Mouse (Mus musculus) hindbrain, embryonic 13.5 days (tissue): ENCODE measurements around the gene Zfp536. TPM values are rescaled to one million over a fixed set of nuclear protein-coding genes. Genes with fewer than 3 reads are reported as not detected.
A peak's percentile ranks its signal among the peaks of the same experiment; 100 is the strongest.

Source experiments
- ATAC-seq: fragments of 200-750 bp; cut with Nextera tagmentation; 2 replicates; pipeline ENCODE4 v1.8.0; 2017; ENCODE audit warnings: moderate TSS enrichment; ENCODE audit not compliant: low FRiP score
- H3K27ac ChIP-seq: fragments of 300-500 bp; sonication (generic); 2 replicates; pipeline ENCODE4 v1.5.1; 2015; ENCODE audit warnings: inconsistent platforms, mild to moderate bottlenecking, moderate library complexity
- H3K27me3 ChIP-seq: fragments of 300-500 bp; sonication (generic); 2 replicates; pipeline ENCODE4 v1.6.1; 2015; ENCODE audit warnings: mild to moderate bottlenecking, inconsistent platforms
- H3K36me3 ChIP-seq: fragments of 300-500 bp; sonication (generic); 2 replicates; pipeline ENCODE4 v1.6.1; 2015; ENCODE audit warnings: mild to moderate bottlenecking, inconsistent platforms
- H3K4me1 ChIP-seq: fragments of 300-500 bp; sonication (generic); replicated peaks from 2 replicates; pipeline ENCODE4 v1.6.1; 2015; ENCODE audit warnings: inconsistent platforms
- H3K4me2 ChIP-seq: fragments of 300-500 bp; sonication (generic); 2 replicates; pipeline ENCODE4 v1.6.1; 2015; ENCODE audit warnings: inconsistent platforms, mild to moderate bottlenecking, moderate library complexity
- H3K4me3 ChIP-seq: fragments of 300-500 bp; sonication (generic); 2 replicates; pipeline ENCODE4 v1.5.1; 2015; ENCODE audit warnings: mild to moderate bottlenecking, inconsistent platforms
- H3K9ac ChIP-seq: fragments of 300-500 bp; sonication (generic); 2 replicates; pipeline ENCODE4 v1.6.1; 2015; ENCODE audit warnings: mild to moderate bottlenecking, inconsistent platforms
- H3K9me3 ChIP-seq: fragments of 300-500 bp; sonication (generic); 2 replicates; pipeline ENCODE4 v1.6.1; 2016; ENCODE audit warnings: inconsistent platforms
- WGBS: fragments of 180-500 bp; shearing (Covaris S2); methylation state at CpG from one replicate; pipeline ENCODE4 v1.1.7; 2015; 5-methylcytosine and 5-hydroxymethylcytosine counted together
- polyA plus RNA-seq: library from polyadenylated mRNA; unstranded; fragments of >200 nt; fragmentation: Nextera tagmentation; extraction: Ambion mirVana; gene quantifications from 2 replicates; pipeline ENCODE4 v1.2.1, GENCODE M21; 2015

The Zfp536 gene
- polyA plus RNA-seq = 50.9 and 51.4 TPM in 2 replicates

- H3K27ac ChIP-seq = peak within 1 kb of the TSS; percentile 94
These were observed at the start of gene Zfp536 for GRCm38 (mm10) chr7:37773312-37773702. Gene Zfp536, minus strand, starts transcription at chr7:37773641.

DNA sequence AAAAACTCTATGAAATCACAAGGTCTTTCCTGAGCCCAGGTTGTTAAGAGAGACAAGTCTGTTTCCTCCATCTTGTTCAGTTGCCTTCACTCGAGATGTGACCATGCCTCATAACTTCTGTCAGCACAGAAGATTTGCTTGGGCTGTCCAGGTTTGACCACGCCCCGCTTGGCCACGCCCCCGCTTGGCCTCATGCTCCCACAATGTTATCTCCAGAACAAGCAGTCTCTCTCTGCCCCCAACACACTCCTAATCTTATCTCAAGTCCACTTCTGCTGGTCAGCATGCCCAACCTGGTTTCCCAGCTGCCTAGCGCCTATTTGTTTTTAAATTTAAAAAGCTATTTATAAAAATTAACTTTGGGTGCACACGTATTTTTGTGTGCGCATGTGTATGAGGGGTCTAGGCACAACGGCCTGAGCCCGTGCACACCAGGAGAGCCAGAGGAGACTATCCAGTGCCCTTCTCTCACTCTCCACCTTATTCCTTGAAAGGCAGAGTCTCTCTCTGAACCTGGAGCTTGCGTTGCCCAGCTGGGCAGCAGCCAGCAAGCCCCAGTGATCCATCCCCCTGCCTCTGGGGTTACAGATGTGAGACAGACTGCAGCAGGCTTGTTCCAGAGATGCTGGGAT is 47.3 kb upstream of the Zfp536 start:
- H3K9ac ChIP-seq = no peak overlapping the region
- ATAC-seq = no peak
- H3K4me1 ChIP-seq = no peaks in the 10 kb centered on the region
- no peaks in the 10 kb centered on the region for H3K9me3 ChIP-seq
- WGBS = 88% methylated on average over 11 of the region's 11 CpGs
- no peak overlapping the region for H3K4me2 ChIP-seq
- H3K36me3 ChIP-seq = no peaks in the 10 kb centered on the region
- no peak overlapping the region for H3K27ac ChIP-seq
- H3K27me3 ChIP-seq = no peaks in the 10 kb centered on the region
- H3K4me3 ChIP-seq = no peak overlapping the region

More at GRCm38 (mm10) chr7:37773312-37773702, at the start of gene Zfp536:
- ATAC-seq = no peak
- peaks cover 27% of the 10 kb centered on the region for H3K4me1 ChIP-seq
- peak within 1 kb of the TSS; percentile 92 for H3K4me2 ChIP-seq
- H3K9me3 ChIP-seq = no peaks in the 10 kb centered on the region
- H3K9ac ChIP-seq = peak within 1 kb of the TSS; percentile 84
- H3K36me3 ChIP-seq = no peaks in the 10 kb centered on the region
- WGBS = under 1% methylated on average over 27 of the region's 27 CpGs
- peak within 1 kb of the TSS; percentile 65 for H3K4me3 ChIP-seq
- peaks cover 17% of the 10 kb centered on the region; the same call in 1 of the 2 replicates for H3K27me3 ChIP-seq

DNA sequence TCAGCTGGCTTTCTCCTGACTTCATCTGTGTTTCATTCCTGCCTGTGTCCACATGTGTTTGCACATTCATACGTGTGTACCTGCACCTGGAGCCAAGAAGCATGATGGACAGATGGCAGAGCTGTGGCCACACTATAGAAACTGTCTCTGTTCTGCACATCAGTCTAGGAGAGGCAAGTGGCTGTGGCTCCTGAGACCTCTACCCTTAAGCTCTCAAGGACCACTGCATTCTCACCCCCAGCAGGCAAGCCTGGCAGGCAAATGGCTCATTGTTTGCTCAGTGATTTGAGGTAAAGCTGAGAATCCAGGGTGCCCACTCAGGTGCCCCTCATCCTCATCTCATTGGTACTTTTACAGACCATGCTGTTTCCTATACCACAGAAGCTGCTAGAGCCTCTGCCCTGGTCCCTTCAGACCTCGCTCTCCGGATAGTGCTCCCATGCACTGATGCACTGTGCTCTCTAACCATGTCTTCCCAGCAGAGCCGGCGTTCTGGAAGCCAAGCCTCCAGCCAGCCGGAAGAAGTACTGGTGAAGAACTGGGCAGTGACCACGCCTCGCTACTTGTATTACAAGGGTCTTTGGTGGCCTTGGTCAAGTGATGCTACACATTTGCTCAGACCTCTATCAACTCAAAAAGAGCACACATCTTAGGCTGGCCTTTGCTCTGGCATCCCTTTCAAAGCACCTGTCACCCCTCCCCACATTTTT is 45.3 kb upstream of the Zfp536 start:
- H3K4me1 ChIP-seq = no peaks in the 10 kb centered on the region
- no peaks in the 10 kb centered on the region for H3K36me3 ChIP-seq
- no peaks in the 10 kb centered on the region for H3K9me3 ChIP-seq
- no peak overlapping the region for H3K9ac ChIP-seq
- ATAC-seq = no peak
- WGBS = 81% methylated on average over 8 of the region's 8 CpGs
- H3K4me2 ChIP-seq = no peak overlapping the region
- H3K27ac ChIP-seq = no peak overlapping the region
- no peaks in the 10 kb centered on the region for H3K27me3 ChIP-seq
- no peak overlapping the region for H3K4me3 ChIP-seq

- H3K4me2 ChIP-seq = no peak overlapping the region
- WGBS = 94% methylated on average over 7 of the region's 7 CpGs
- H3K27me3 ChIP-seq = no peaks in the 10 kb centered on the region
- H3K4me3 ChIP-seq = no peak overlapping the region
- no peak overlapping the region for H3K27ac ChIP-seq
- H3K36me3 ChIP-seq = no peaks in the 10 kb centered on the region
- H3K9me3 ChIP-seq = no peaks in the 10 kb centered on the region
- H3K9ac ChIP-seq = no peak overlapping the region
- ATAC-seq = no peak
- no peaks in the 10 kb centered on the region for H3K4me1 ChIP-seq
These were observed 43.5 kb upstream of the Zfp536 start for GRCm38 (mm10) chr7:37816901-37817300.

DNA sequence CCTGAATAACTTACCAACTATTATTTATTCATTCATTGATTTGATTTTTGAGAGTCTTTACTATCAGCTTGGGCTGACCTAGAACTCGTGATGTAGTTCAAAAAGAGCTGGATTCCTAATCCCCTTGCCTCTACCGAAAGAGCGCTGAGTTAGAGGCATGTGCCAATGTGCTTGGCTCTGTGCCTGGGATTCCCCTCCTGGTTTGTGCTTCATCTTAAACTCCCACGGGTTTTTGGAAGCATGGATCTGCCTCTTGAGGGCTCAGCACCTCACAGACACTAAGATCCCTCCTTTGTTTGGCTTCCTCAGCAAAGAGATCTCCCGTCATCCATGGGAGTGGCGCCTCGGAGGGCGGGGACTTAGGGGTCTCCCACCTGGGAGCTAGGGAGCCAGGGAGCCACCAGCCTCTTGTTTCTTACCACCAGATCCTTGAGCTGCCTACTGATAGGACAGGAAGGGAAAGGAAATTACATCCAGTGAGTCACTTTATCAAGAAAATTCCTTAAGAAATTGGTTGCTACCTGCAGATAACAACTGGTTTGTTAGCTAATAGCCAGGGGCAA is 41.5 kb upstream of the Zfp536 start:
- ATAC-seq = no peak
- Histone ChIP-seq H3K36me3 (no peaks in the 10 kb centered on the region), H3K27ac (no peak overlapping the region), H3K9me3 (no peaks in the 10 kb centered on the region), H3K4me3 (no peak overlapping the region), H3K4me2 (no peak overlapping the region), H3K9ac (no peak overlapping the region), H3K27me3 (no peaks in the 10 kb centered on the region), H3K4me1 (no peaks in the 10 kb centered on the region)
- 69% methylated on average over 8 of the region's 8 CpGs for WGBS

DNA sequence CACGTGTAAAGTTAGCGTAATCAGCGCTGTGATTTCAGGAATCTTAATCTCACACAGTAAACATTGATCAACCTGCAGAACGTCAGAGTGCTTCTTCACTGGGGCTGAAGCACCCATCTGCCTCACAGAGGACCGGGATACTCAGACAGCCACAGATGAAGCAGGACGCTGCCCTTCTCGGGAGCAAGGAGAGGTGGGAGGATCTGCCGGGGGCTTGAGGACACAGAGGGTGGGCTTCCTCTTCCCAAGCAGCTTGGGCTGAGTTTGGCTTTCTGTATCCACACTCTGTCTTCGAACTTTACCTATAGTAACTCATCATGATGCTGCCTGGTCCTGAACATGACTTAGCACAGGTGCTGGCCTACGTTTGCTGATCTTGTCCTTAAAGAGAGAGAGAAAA is 40.2 kb upstream of the Zfp536 start:
- no peaks in the 10 kb centered on the region for H3K4me1 ChIP-seq
- no peak overlapping the region for H3K9ac ChIP-seq
- no peak overlapping the region for H3K4me2 ChIP-seq
- no peaks in the 10 kb centered on the region for H3K27me3 ChIP-seq
- no peak for ATAC-seq
- no peak overlapping the region for H3K4me3 ChIP-seq
- H3K36me3 ChIP-seq = no peaks in the 10 kb centered on the region
- no peaks in the 10 kb centered on the region for H3K9me3 ChIP-seq
- H3K27ac ChIP-seq = no peak overlapping the region
- WGBS = 85% methylated on average over 10 of the region's 10 CpGs

DNA sequence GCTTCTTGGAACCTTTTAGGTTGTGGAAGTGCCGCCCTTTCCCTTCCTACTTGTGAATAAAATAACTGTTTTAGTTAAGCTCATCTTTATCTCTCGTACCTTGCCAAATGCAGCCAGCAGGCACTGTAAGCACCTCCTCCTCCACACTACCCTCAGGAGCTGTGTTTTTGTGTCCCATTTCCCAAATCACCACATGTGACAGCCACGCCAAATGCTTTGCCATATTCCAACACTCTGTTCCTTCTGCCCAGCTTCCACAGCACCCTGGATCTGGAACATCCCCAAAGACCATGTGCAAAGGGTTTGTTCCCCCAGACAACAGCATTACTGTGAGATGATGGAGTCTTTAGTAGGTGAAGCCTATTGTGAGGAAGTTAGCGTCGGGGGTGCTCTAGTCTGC is 36.5 kb upstream of the Zfp536 start:
- Histone ChIP-seq H3K9me3 (no peaks in the 10 kb centered on the region), H3K4me3 (no peak overlapping the region), H3K9ac (no peak overlapping the region), H3K27ac (no peak overlapping the region), H3K4me2 (no peak overlapping the region), H3K36me3 (no peaks in the 10 kb centered on the region), H3K4me1 (no peaks in the 10 kb centered on the region), H3K27me3 (no peaks in the 10 kb centered on the region)
- ATAC-seq = no peak
- 91% methylated on average over 5 of the region's 5 CpGs for WGBS

DNA sequence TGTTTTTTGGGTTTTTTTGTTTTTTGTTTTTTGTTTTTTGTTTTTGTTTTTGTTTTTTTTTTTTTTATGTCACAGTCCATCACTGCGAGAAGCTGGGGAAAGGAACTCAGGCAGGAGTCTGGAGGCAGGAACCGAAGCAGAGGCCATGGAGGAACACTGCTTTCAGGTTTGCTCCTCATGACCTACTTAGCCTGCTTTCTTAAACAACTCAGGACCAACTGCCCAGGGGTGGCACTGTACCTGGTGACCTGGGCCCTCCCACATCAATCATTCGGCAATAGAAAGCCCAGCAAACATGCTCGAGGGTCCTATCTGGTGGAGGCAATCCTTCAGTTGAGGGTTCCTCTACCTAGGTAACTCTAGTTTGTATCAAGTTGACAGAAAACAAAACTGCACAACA is 35.6 kb upstream of the Zfp536 start:
- Histone ChIP-seq H3K27ac (no peak overlapping the region), H3K36me3 (no peaks in the 10 kb centered on the region), H3K4me1 (no peaks in the 10 kb centered on the region), H3K4me3 (no peak overlapping the region), H3K9ac (no peak overlapping the region), H3K27me3 (no peaks in the 10 kb centered on the region), H3K9me3 (no peaks in the 10 kb centered on the region), H3K4me2 (no peak overlapping the region)
- 95% methylated on average over 4 of the region's 4 CpGs for WGBS
- ATAC-seq = no peak

DNA sequence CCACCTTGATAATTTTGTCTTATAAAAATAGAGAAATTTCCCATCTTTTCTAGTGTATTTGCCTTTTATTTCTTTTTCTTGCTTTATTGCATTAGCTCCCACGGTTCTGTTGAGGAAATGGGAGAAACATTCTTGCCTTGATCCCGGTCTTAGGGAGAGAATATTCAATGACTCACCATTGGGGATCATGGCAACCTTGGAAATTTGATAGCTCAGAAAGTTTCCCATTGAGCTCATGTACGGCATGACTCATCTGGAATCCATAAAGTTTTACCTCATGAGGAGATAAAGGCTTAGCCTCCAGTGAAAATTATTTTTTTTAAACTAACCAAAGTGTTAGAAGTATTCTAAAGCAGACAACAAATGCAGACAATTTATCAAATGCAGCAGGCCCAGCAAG is 27.7 kb upstream of the Zfp536 start:
- H3K4me2 ChIP-seq = no peak overlapping the region
- 77% methylated on average over 3 of the region's 3 CpGs for WGBS
- H3K36me3 ChIP-seq = no peaks in the 10 kb centered on the region
- ATAC-seq = no peak
- H3K27me3 ChIP-seq = no peaks in the 10 kb centered on the region
- H3K4me3 ChIP-seq = no peak overlapping the region
- H3K9me3 ChIP-seq = no peaks in the 10 kb centered on the region
- no peak overlapping the region for H3K27ac ChIP-seq
- H3K4me1 ChIP-seq = no peaks in the 10 kb centered on the region
- H3K9ac ChIP-seq = no peak overlapping the region

DNA sequence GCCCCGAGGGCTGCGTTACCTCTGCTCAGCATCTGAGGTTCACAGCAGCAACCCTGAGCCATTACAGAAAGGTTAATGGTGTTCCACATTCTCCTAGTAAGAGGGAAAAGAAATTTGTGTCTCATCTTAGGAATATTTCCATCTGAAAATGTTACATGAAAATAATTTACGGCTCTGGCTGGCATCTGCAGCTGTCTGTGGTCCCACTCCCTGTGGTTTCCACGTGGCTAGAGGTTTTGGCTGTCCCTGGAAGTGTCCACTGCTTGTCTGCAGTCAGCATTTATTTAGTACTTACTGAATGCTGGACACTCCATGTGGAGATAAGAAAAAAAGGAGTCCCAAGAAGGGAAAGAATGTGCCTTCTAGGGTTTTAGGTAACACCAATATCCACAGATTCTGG is 15.3 kb upstream of the Zfp536 start:
- no peak for ATAC-seq
- H3K27me3 ChIP-seq = no peaks in the 10 kb centered on the region

DNA sequence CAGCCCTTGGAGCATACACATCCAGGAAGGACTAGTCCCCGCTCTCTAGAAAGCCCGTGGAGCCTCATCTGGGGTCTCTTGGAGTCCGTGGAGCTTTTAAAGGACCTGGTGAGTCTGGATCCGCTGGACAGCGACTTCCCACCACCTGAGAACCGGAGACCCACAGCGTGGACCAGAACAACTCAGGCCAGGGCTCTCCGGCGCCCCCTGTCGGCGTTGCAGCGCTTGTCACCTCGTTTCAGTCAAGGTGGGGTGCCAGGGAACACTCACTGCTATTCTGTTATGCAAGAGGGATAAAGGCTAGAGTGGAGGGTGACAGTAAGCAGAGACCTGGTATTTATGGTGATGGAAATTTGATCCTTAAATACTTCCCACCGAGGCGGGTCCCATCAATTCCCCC is 2.1 kb upstream of the Zfp536 start:
- no peak overlapping the region for H3K9ac ChIP-seq
- H3K4me3 ChIP-seq = no peak overlapping the region
- 3% methylated on average over 15 of the region's 15 CpGs for WGBS
- no peaks in the 10 kb centered on the region for H3K9me3 ChIP-seq
- no peak overlapping the region for H3K4me2 ChIP-seq
- peaks cover 20% of the 10 kb centered on the region for H3K4me1 ChIP-seq
- peaks cover 17% of the 10 kb centered on the region; the same call in 1 of the 2 replicates for H3K27me3 ChIP-seq
- no peaks in the 10 kb centered on the region for H3K36me3 ChIP-seq
- no peak overlapping the region for H3K27ac ChIP-seq
- ATAC-seq = no peak

More for the DNA sequence above, 15.3 kb upstream of the Zfp536 start:
- Histone ChIP-seq H3K27ac (no peak overlapping the region), H3K36me3 (no peaks in the 10 kb centered on the region), H3K4me1 (peaks cover 6% of the 10 kb centered on the region), H3K9me3 (no peaks in the 10 kb centered on the region), H3K4me3 (no peak overlapping the region), H3K9ac (no peak overlapping the region), H3K4me2 (no peak overlapping the region)
- WGBS = 73% methylated on average over 4 of the region's 4 CpGs

DNA sequence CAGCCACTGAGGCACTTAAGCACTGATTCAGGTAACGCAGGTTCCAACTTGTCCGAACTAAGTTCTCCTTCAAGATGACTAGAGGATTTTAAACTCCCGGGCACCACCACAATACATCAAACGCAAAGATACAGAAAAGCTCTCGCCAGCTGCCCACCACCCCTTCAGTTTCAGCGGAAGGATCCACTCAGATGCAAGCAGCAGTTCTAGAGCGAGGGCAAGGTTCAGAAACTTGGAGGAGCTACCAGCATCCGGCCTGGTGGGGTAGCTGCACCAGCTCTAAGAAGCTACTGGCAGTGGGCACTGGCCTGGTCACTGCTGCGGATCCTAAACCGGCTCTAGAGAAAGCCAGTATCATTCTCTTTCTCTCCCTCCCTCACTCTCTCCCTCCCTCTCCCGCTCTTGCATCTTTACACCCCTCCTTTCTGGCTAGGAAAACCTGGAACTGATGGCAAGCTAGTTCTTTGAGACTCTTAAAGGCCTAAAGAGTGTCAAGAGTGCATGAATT is 1.1 kb upstream of the Zfp536 start:
- Histone ChIP-seq H3K27me3 (peaks cover 17% of the 10 kb centered on the region; the same call in 1 of the 2 replicates), H3K36me3 (no peaks in the 10 kb centered on the region), H3K27ac (no peak overlapping the region), H3K4me2 (no peak overlapping the region; the same call in 1 of the 2 replicates), H3K9me3 (no peaks in the 10 kb centered on the region), H3K9ac (no peak overlapping the region), H3K4me3 (no peak overlapping the region), H3K4me1 (peaks cover 20% of the 10 kb centered on the region)
- ATAC-seq = no peak
- 21% methylated on average over 11 of the region's 11 CpGs for WGBS
